Mouse (Mus musculus) midbrain, embryonic 12.5 days (tissue): ENCODE data around the gene Agap1. TPM values are rescaled to one million over a fixed set of nuclear protein-coding genes. Genes with fewer than 3 reads are reported as not detected.

Experiments
- ATAC-seq: fragments of 200-750 bp; cut with Nextera tagmentation; 2 replicates; pipeline ENCODE4 v1.8.0; 2017; ENCODE audit warnings: low read depth, moderate TSS enrichment, moderate library complexity; ENCODE audit not compliant: low FRiP score
- H3K27ac ChIP-seq: fragments of 300-500 bp; sonication (generic); replicated peaks from 2 replicates; pipeline ENCODE4 v1.5.1; 2016; ENCODE audit warnings: mild to moderate bottlenecking
- H3K27me3 ChIP-seq: fragments of 300-500 bp; sonication (generic); 2 replicates; pipeline ENCODE4 v1.6.1; 2016; ENCODE audit warnings: mild to moderate bottlenecking
- H3K36me3 ChIP-seq: fragments of 300-500 bp; sonication (generic); 2 replicates; pipeline ENCODE4 v1.6.1; 2016
- H3K4me1 ChIP-seq: fragments of 300-500 bp; sonication (generic); 2 replicates; pipeline ENCODE4 v1.6.1; 2016
- H3K4me2 ChIP-seq: fragments of 300-500 bp; sonication (generic); replicated peaks from 2 replicates; pipeline ENCODE4 v1.6.1; 2016; ENCODE audit warnings: mild to moderate bottlenecking, moderate library complexity
- H3K4me3 ChIP-seq: fragments of 300-500 bp; sonication (generic); 2 replicates; pipeline ENCODE4 v1.5.1; 2016; ENCODE audit warnings: mild to moderate bottlenecking
- H3K9ac ChIP-seq: fragments of 300-500 bp; sonication (generic); replicated peaks from 2 replicates; pipeline ENCODE4 v1.6.1; 2016; ENCODE audit warnings: mild to moderate bottlenecking, moderate library complexity
- H3K9me3 ChIP-seq: fragments of 300-500 bp; sonication (generic); 2 replicates; pipeline ENCODE4 v1.6.1; 2016; ENCODE audit warnings: mild to moderate bottlenecking
- WGBS: fragments of 180-500 bp; shearing (Covaris S2); methylation state at CpG from one replicate; pipeline ENCODE4 v1.1.7; 2016; 5-methylcytosine and 5-hydroxymethylcytosine counted together
- polyA plus RNA-seq: library from polyadenylated mRNA; unstranded; fragments of >200 nt; fragmentation: Nextera tagmentation; extraction: Ambion mirVana; gene quantifications from 2 replicates; pipeline ENCODE4 v1.2.1, GENCODE M21; 2016

Gene Agap1
- polyA plus RNA-seq, 1 experiment from 2014 or later = 61.9 TPM

- H3K9ac ChIP-seq = peak overlapping the region; percentile 52
- H3K27ac ChIP-seq = peak overlapping the region; percentile 99
- peak overlapping the region; percentile 28; the same call in 1 of the 2 replicates for H3K4me3 ChIP-seq
- peaks cover 54% of the 10 kb centered on the region for H3K4me1 ChIP-seq
- peak overlapping the region; percentile 55 for H3K4me2 ChIP-seq
- no peaks in the 10 kb centered on the region for H3K9me3 ChIP-seq
- 36% methylated on average over 7 of the region's 7 CpGs for WGBS
- peaks cover under 1% of the 10 kb centered on the region; the same call in 1 of the 2 replicates for H3K27me3 ChIP-seq
- H3K36me3 ChIP-seq = no peaks in the 10 kb centered on the region
- ATAC-seq = no peak
Observed at GRCm38 (mm10) chr1:89576174-89576890, 121.7 kb downstream of the Agap1 start.

- peaks cover 61% of the 10 kb centered on the region for H3K4me1 ChIP-seq
- ATAC-seq = peak; percentile 61
- H3K4me2 ChIP-seq = peak overlapping the region; percentile 55
- peak overlapping the region; percentile 28 for H3K4me3 ChIP-seq
- peak overlapping the region; percentile 99 for H3K27ac ChIP-seq
- H3K27me3 ChIP-seq = peaks cover 8% of the 10 kb centered on the region; the same call in 1 of the 2 replicates
- no peaks in the 10 kb centered on the region for H3K36me3 ChIP-seq
- H3K9ac ChIP-seq = peak overlapping the region; percentile 52
- no peaks in the 10 kb centered on the region for H3K9me3 ChIP-seq
- 10% methylated on average over 4 of the region's 4 CpGs for WGBS
Observed at GRCm38 (mm10) chr1:89576985-89577384, 122.4 kb downstream of the Agap1 start.

GRCm38 (mm10) chr1:89580031-89580998, 125.7 kb downstream of the Agap1 start:
- Histone ChIP-seq H3K27me3 (peaks cover 15% of the 10 kb centered on the region; the same call in 1 of the 2 replicates), H3K27ac (peak overlapping the region; percentile 97), H3K4me1 (peaks cover 83% of the 10 kb centered on the region), H3K4me3 (peak overlapping the region; percentile 85), H3K9me3 (no peaks in the 10 kb centered on the region), H3K4me2 (peak overlapping the region; percentile 98), H3K36me3 (no peaks in the 10 kb centered on the region), H3K9ac (peak overlapping the region; percentile 93)
- under 1% methylated on average over 118 of the region's 146 CpGs for WGBS
- ATAC-seq = peak; percentile 72

GRCm38 (mm10) chr1:89580999-89581765, 126.6 kb downstream of the Agap1 start:
- under 1% methylated on average over 91 of the region's 95 CpGs for WGBS
- Histone ChIP-seq H3K9me3 (no peaks in the 10 kb centered on the region), H3K27ac (peak overlapping the region; percentile 97), H3K27me3 (peaks cover 15% of the 10 kb centered on the region; the same call in 1 of the 2 replicates), H3K4me1 (peaks cover 83% of the 10 kb centered on the region), H3K9ac (peak overlapping the region; percentile 93), H3K36me3 (0 out of 2 replicates have a peak, but pooled peaks cover 4% of the 10 kb centered on the region), H3K4me2 (peak overlapping the region; percentile 98), H3K4me3 (peak overlapping the region; percentile 85)
- peak; percentile 38 for ATAC-seq

- no peak for ATAC-seq
- peaks cover 83% of the 10 kb centered on the region for H3K4me1 ChIP-seq
- H3K9me3 ChIP-seq = no peaks in the 10 kb centered on the region
- peaks cover 15% of the 10 kb centered on the region; the same call in 1 of the 2 replicates for H3K27me3 ChIP-seq
- H3K36me3 ChIP-seq = 0 out of 2 replicates have a peak, but pooled peaks cover 5% of the 10 kb centered on the region
- peak overlapping the region; percentile 98 for H3K4me2 ChIP-seq
- WGBS = 11% methylated on average over 6 of the region's 6 CpGs
- H3K9ac ChIP-seq = peak overlapping the region; percentile 93
- peak overlapping the region; percentile 85 for H3K4me3 ChIP-seq
- peak overlapping the region; percentile 97 for H3K27ac ChIP-seq
Observed at GRCm38 (mm10) chr1:89581766-89582125, 127.1 kb downstream of the Agap1 start.

- WGBS = 80% methylated on average over 5 of the region's 5 CpGs
- peaks cover 81% of the 10 kb centered on the region for H3K4me1 ChIP-seq
- H3K4me3 ChIP-seq = peak overlapping the region; percentile 85
- no peak overlapping the region for H3K27ac ChIP-seq
- H3K27me3 ChIP-seq = peaks cover 15% of the 10 kb centered on the region; the same call in 1 of the 2 replicates
- no peak overlapping the region for H3K9ac ChIP-seq
- H3K36me3 ChIP-seq = 0 out of 2 replicates have a peak, but pooled peaks cover 5% of the 10 kb centered on the region
- no peak for ATAC-seq
- peak overlapping the region; percentile 98 for H3K4me2 ChIP-seq
- H3K9me3 ChIP-seq = no peaks in the 10 kb centered on the region
Observed at GRCm38 (mm10) chr1:89583369-89583768, 128.8 kb downstream of the Agap1 start.

GRCm38 (mm10) chr1:89586991-89587683, 132.5 kb downstream of the Agap1 start:
- H3K27ac ChIP-seq = peak overlapping the region; percentile 50; the same call in 1 of the 2 replicates
- no peak overlapping the region for H3K4me2 ChIP-seq
- peaks cover 6% of the 10 kb centered on the region for H3K9me3 ChIP-seq
- H3K4me3 ChIP-seq = no peak overlapping the region
- ATAC-seq = no peak
- 46% methylated on average over 14 of the region's 14 CpGs for WGBS
- peaks cover 17% of the 10 kb centered on the region for H3K36me3 ChIP-seq
- H3K27me3 ChIP-seq = 0 out of 2 replicates have a peak, but pooled peaks cover 6% of the 10 kb centered on the region
- H3K9ac ChIP-seq = no peak overlapping the region
- H3K4me1 ChIP-seq = peaks cover 57% of the 10 kb centered on the region

- WGBS = 20% methylated on average over 4 of the region's 4 CpGs
- H3K4me2 ChIP-seq = no peak overlapping the region
- H3K27me3 ChIP-seq = no peaks in the 10 kb centered on the region
- H3K36me3 ChIP-seq = peaks cover 19% of the 10 kb centered on the region
- H3K27ac ChIP-seq = no peak overlapping the region
- no peak for ATAC-seq
- no peak overlapping the region for H3K4me3 ChIP-seq
- H3K4me1 ChIP-seq = peaks cover 47% of the 10 kb centered on the region
- peaks cover 8% of the 10 kb centered on the region for H3K9me3 ChIP-seq
- no peak overlapping the region for H3K9ac ChIP-seq
Observed at GRCm38 (mm10) chr1:89588154-89588553, 133.5 kb downstream of the Agap1 start.

GRCm38 (mm10) chr1:89590994-89591393, 136.4 kb downstream of the Agap1 start:
- no peak overlapping the region for H3K27ac ChIP-seq
- peaks cover 31% of the 10 kb centered on the region for H3K4me1 ChIP-seq
- ATAC-seq = no peak
- 96% methylated on average over 7 of the region's 7 CpGs for WGBS
- no peaks in the 10 kb centered on the region for H3K27me3 ChIP-seq
- no peak overlapping the region for H3K4me2 ChIP-seq
- no peak overlapping the region for H3K9ac ChIP-seq
- peaks cover 8% of the 10 kb centered on the region for H3K9me3 ChIP-seq
- no peak overlapping the region for H3K4me3 ChIP-seq
- H3K36me3 ChIP-seq = peaks cover 17% of the 10 kb centered on the region

GRCm38 (mm10) chr1:89593219-89593618, 138.6 kb downstream of the Agap1 start:
- H3K36me3 ChIP-seq = peaks cover 15% of the 10 kb centered on the region
- no peaks in the 10 kb centered on the region for H3K27me3 ChIP-seq
- ATAC-seq = no peak
- peaks cover 12% of the 10 kb centered on the region; the same call in 1 of the 2 replicates for H3K4me1 ChIP-seq
- H3K9me3 ChIP-seq = peaks cover 8% of the 10 kb centered on the region
- H3K4me3 ChIP-seq = no peak overlapping the region
- no peak overlapping the region for H3K4me2 ChIP-seq
- WGBS = 79% methylated on average over 4 of the region's 4 CpGs
- H3K27ac ChIP-seq = no peak overlapping the region
- H3K9ac ChIP-seq = no peak overlapping the region

GRCm38 (mm10) chr1:89594999-89595398, 140.4 kb downstream of the Agap1 start:
- Histone ChIP-seq H3K27ac (no peak overlapping the region), H3K9ac (no peak overlapping the region), H3K9me3 (peaks cover 8% of the 10 kb centered on the region), H3K4me1 (peaks cover 22% of the 10 kb centered on the region), H3K27me3 (no peaks in the 10 kb centered on the region), H3K4me2 (no peak overlapping the region), H3K36me3 (peaks cover 15% of the 10 kb centered on the region), H3K4me3 (no peak overlapping the region)
- ATAC-seq = no peak
- 92% methylated on average over 8 of the region's 8 CpGs for WGBS
